Mouse (Mus musculus) forebrain, embryonic 16.5 days (tissue): ENCODE data around the gene H2-Q6. TPM values are rescaled to one million over a fixed set of nuclear protein-coding genes. Genes with fewer than 3 reads are reported as not detected.
"Not testable (repeated sequence)": the region's sequence is repeated elsewhere in the genome, so short reads cannot be mapped to it uniquely, and the experiment has no call there.

ENCODE experiments used
- ATAC-seq: fragments of 200-750 bp; cut with Nextera tagmentation; 2 replicates; pipeline ENCODE4 v1.8.0; 2017; ENCODE audit warnings: mild to moderate bottlenecking, moderate library complexity
- H3K27ac ChIP-seq: fragments of 300-500 bp; sonication (generic); 2 replicates; pipeline ENCODE4 v1.5.1; 2014; ENCODE audit warnings: low read length, control low read depth
- H3K27me3 ChIP-seq: fragments of 300-500 bp; sonication (generic); replicated peaks from 2 replicates; pipeline ENCODE4 v1.6.1; 2014; ENCODE audit warnings: low read length; ENCODE audit not compliant: control insufficient read depth, insufficient read depth
- H3K36me3 ChIP-seq: fragments of 300-500 bp; sonication (generic); 2 replicates; pipeline ENCODE4 v1.6.1; 2014; ENCODE audit not compliant: control insufficient read depth, insufficient read depth
- H3K4me1 ChIP-seq: fragments of 300-500 bp; sonication (generic); replicated peaks from 2 replicates; pipeline ENCODE4 v1.6.1; 2014; ENCODE audit warnings: low read length; ENCODE audit not compliant: control insufficient read depth, insufficient read depth
- H3K4me2 ChIP-seq: fragments of 300-500 bp; sonication (generic); 2 replicates; pipeline ENCODE4 v1.6.1; 2014; ENCODE audit warnings: mild to moderate bottlenecking, low read length, control low read depth
- H3K4me3 ChIP-seq: fragments of 300-500 bp; sonication (generic); replicated peaks from 2 replicates; pipeline ENCODE4 v1.5.1; 2014; ENCODE audit warnings: mild to moderate bottlenecking, low read length, control low read depth
- H3K9ac ChIP-seq: fragments of 300-500 bp; sonication (generic); replicated peaks from 2 replicates; pipeline ENCODE4 v1.6.1; 2014; ENCODE audit warnings: low read depth, low read length, control low read depth
- H3K9me3 ChIP-seq: fragments of 300-500 bp; sonication (generic); 2 replicates; pipeline ENCODE4 v1.6.1; 2016; ENCODE audit warnings: low read length; ENCODE audit not compliant: control insufficient read depth
- WGBS: fragments of 180-500 bp; shearing (Covaris S2); extraction: QIAGEN DNeasy Blood & Tissue Kit; methylation state at CpG from one replicate; pipeline ENCODE4 v1.1.7; 2014; 5-methylcytosine and 5-hydroxymethylcytosine counted together
- polyA plus RNA-seq: library from polyadenylated mRNA; unstranded; fragments of >200 nt; fragmentation: Nextera tagmentation; extraction: Ambion mirVana; gene quantifications from 2 replicates; pipeline ENCODE4 v1.2.1, GENCODE M21; 2015

The H2-Q6 gene
- polyA plus RNA-seq, 1 experiment from 2014 or later = 0.60 TPM

DNA sequence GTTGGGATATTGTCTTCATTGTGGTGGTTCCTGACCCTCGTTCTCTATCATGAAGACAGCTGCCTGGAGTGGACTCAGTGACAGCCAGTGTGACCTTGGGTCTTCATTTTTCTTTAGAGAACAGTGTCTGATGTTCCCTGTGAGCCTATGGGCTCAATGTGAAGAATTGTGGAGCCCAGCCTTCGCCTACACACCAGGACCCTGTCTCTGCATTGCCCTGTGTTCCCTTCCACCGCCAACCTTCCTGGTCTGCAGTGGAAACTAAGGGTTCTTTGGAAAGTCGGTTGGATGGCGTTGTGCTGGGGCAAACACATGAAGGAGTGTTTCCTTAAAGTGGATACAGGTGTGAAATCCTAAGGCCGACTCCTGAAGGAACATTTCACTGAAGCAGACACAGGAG is 4.2 kb downstream of the H2-Q6 start:
- ATAC-seq, H3K36me3 ChIP-seq, H3K4me3 ChIP-seq, H3K4me2 ChIP-seq, H3K9ac ChIP-seq, H3K27me3 ChIP-seq, H3K9me3 ChIP-seq, H3K27ac ChIP-seq, H3K4me1 ChIP-seq: not testable (repeated sequence)
- WGBS = 87% methylated on average over 6 of the region's 6 CpGs

DNA sequence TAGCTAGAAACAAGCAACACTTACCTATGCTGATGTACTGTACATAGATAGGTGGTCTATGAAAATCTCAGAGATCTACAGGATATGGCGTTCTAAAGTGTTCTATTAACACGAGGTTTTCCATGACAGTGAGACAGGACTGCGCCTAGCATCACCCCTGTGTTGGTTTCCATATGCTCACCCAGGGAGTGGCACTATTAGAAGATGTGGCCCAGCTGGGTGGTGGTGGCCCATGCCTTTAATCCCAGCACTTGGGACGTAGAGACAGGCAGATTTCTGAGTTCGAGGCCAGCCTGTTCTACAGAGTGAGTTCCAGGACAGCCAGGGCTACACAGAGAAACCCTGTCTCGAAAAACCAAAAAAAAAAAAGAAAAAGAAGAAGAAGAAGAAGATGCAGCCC is 6.0 kb downstream of the H2-Q6 start:
- not testable (repeated sequence) for H3K27ac ChIP-seq, H3K36me3 ChIP-seq, H3K4me1 ChIP-seq, H3K27me3 ChIP-seq, H3K9ac ChIP-seq, ATAC-seq, H3K4me2 ChIP-seq, H3K4me3 ChIP-seq, H3K9me3 ChIP-seq
- WGBS = 88% methylated on average over 6 of the region's 6 CpGs

DNA sequence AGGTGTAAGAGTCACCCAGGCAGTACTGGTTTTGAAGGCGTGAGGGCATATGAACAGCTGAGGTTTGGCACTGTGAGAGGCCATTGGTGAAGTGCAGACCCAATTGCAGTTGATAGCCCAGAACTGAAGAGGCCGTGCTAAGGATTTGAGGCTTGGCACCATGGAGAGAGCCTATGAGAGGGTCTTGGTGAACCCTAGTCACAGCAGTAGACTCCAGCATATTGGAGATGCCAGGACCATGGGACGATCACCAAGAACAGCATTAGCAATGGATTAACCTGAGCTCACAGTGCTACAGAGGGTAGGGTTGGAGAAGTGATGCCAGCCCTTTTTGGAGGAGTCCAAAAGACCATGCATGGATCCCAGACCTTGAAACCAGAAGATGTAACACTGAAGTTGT is 7.5 kb downstream of the H2-Q6 start:
- H3K4me3 ChIP-seq, H3K9ac ChIP-seq, H3K9me3 ChIP-seq, H3K4me2 ChIP-seq, H3K36me3 ChIP-seq, H3K27me3 ChIP-seq, H3K27ac ChIP-seq, ATAC-seq, H3K4me1 ChIP-seq: not testable (repeated sequence)
- 97% methylated on average over 3 of the region's 3 CpGs for WGBS

- ATAC-seq, H3K36me3 ChIP-seq, H3K4me2 ChIP-seq, H3K27me3 ChIP-seq, H3K9ac ChIP-seq, H3K4me1 ChIP-seq, H3K9me3 ChIP-seq, H3K4me3 ChIP-seq, H3K27ac ChIP-seq: not testable (repeated sequence)
- 7% methylated on average over 8 of the region's 8 CpGs for WGBS
Measured at GRCm38 (mm10) chr17:35434836-35435235, 10.2 kb downstream of the H2-Q6 start.

GRCm38 (mm10) chr17:35435577-35435976 is 10.9 kb downstream of the H2-Q6 start:
- H3K4me2 ChIP-seq, H3K27me3 ChIP-seq, ATAC-seq, H3K9me3 ChIP-seq, H3K27ac ChIP-seq, H3K36me3 ChIP-seq, H3K4me1 ChIP-seq, H3K9ac ChIP-seq, H3K4me3 ChIP-seq: not testable (repeated sequence)
- WGBS = 79% methylated on average over 3 of the region's 3 CpGs

GRCm38 (mm10) chr17:35437386-35437936 is 12.8 kb downstream of the H2-Q6 start:
- not testable (repeated sequence) for H3K9ac ChIP-seq, H3K4me1 ChIP-seq, H3K4me3 ChIP-seq, H3K9me3 ChIP-seq, H3K36me3 ChIP-seq, ATAC-seq, H3K27me3 ChIP-seq, H3K4me2 ChIP-seq, H3K27ac ChIP-seq
- 80% methylated on average over 1 of the region's 1 CpGs for WGBS

GRCm38 (mm10) chr17:35438395-35438794 is 13.7 kb downstream of the H2-Q6 start:
- not testable (repeated sequence) for H3K36me3 ChIP-seq, H3K27ac ChIP-seq, H3K4me3 ChIP-seq, H3K4me2 ChIP-seq, H3K4me1 ChIP-seq, H3K9me3 ChIP-seq, H3K27me3 ChIP-seq, H3K9ac ChIP-seq, ATAC-seq
- 86% methylated on average over 1 of the region's 3 CpGs for WGBS

- ATAC-seq = peak; percentile 87
- H3K36me3 ChIP-seq, H3K27ac ChIP-seq, H3K4me1 ChIP-seq, H3K27me3 ChIP-seq, H3K9me3 ChIP-seq: not testable (repeated sequence)
- WGBS = 2% methylated on average over 18 of the region's 18 CpGs
- H3K4me3 ChIP-seq = peak within 1 kb of the TSS; percentile 38
- peak within 1 kb of the TSS; percentile 54 for H3K4me2 ChIP-seq
- peak within 1 kb of the TSS; percentile 10; the same call in 1 of the 2 replicates for H3K9ac ChIP-seq
Measured at GRCm38 (mm10) chr17:35438885-35439284, 14.2 kb downstream of the H2-Q6 start, which contains the start of gene H2-Q7. Gene H2-Q7 (plus strand): TSS chr17:35439155.

DNA sequence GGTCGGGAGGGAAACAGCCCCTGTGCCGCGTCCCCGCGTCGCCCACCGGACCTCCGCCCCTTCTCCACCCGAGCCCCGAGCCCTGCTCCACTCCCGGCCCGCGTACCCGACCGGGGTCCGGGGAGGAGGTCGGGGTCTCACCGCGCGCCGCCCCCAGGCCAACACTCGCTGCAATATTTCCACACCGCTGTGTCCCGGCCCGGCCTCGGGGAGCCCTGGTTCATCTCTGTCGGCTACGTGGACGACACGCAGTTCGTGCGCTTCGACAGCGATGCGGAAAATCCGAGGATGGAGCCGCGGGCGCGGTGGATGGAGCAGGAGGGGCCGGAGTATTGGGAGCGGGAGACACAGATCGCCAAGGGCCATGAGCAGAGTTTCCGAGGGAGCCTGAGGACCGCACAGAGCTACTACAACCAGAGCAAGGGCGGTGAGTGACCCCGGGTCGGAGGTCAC is 14.7 kb downstream of the H2-Q6 start:
- not testable (repeated sequence) for H3K9me3 ChIP-seq, H3K27me3 ChIP-seq, H3K36me3 ChIP-seq, H3K27ac ChIP-seq, H3K4me1 ChIP-seq
- H3K9ac ChIP-seq = peak overlapping the region; percentile 10; the same call in 1 of the 2 replicates
- WGBS = 1% methylated on average over 38 of the region's 48 CpGs
- H3K4me3 ChIP-seq = peak overlapping the region; percentile 38
- peak overlapping the region; percentile 54 for H3K4me2 ChIP-seq
- peak; percentile 60 for ATAC-seq
